ENCODE assay signal across 12 mouse cellular contexts in the genomic region with DNA sequence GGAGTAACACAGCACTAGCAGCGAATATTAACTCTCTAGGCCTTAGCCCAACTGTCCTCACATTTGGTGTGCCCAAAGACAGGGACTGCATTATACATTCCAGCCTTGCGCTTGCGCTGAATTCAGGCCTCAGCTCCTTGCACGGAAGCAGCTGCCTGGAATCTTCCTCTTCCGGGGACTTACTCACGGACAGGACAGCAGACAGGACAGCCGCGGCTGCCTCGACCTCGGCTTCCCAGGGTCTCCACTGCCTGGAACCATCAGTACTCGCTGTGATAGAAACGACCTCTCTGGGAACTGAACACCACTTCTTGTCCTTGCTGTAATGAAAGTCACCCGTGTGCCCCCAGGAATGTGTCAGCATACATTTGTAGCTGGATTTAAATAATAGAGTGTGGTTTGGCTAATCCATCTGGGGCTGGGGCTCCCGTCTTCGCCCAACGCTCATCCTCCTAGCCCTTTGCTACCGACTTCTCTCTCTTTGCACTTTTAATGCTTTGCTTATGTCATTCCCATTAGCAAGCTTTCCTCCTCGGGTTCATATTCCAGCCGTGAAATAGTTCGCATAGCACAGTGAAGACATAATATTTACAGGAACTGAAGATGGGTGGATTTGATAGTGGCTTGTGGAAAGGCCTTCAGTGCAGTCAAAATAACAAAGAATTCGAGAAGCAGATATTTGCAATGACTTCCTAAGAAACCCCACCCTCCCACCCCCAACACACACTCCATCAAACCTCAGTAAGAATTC. TPM values are rescaled to one million over a fixed set of nuclear protein-coding genes. Genes with fewer than 3 reads are reported as not detected.
A peak's percentile ranks its signal among the peaks of the same experiment; 100 is the strongest.
DNase-seq lines count a peak whose midpoint lies in the region; ATAC-seq and TF ChIP-seq lines count a peak whose summit lies in the region.
"Had no signal": no experiment of that assay in that cellular context is flagged by ENCODE, and none has a peak within 500 bp of the region (broad histone marks: within the 10 kb centered on the region; RNA-seq: fewer than 3 reads in every experiment).

No protein-coding gene starts in this region.

- no peak for ATAC-seq in hindbrain, embryonic 15.5 days (ENCODE audit: low FRiP score, low read depth)
- no peak for ATAC-seq in hindbrain, embryonic 13.5 days (ENCODE audit: low FRiP score)
- no peak for ATAC-seq in neural tube, embryonic 11.5 days (ENCODE audit: insufficient read depth, low FRiP score, low TSS enrichment)
- no peak for ATAC-seq in intestine, postnatal 0 days

- no peaks in the 10 kb centered on the region for H3K36me3 ChIP-seq in hindbrain, embryonic 15.5 days
- no peaks in the 10 kb centered on the region for H3K36me3 ChIP-seq in hindbrain, embryonic 13.5 days
- H3K36me3 ChIP-seq in neural tube, embryonic 11.5 days (ENCODE audit: control insufficient read depth, insufficient read depth, low read length), result no peaks in the 10 kb centered on the region
- H3K36me3 ChIP-seq in intestine, postnatal 0 days (ENCODE audit: control insufficient read depth, insufficient read depth), result no peaks in the 10 kb centered on the region
- H3K36me3 ChIP-seq: liver, embryonic 13.5 days had no signal

- H3K9me3 ChIP-seq in hindbrain, embryonic 15.5 days, result no peaks in the 10 kb centered on the region
- H3K9me3 ChIP-seq in hindbrain, embryonic 13.5 days, result no peaks in the 10 kb centered on the region
- no peaks in the 10 kb centered on the region for H3K9me3 ChIP-seq in neural tube, embryonic 11.5 days (ENCODE audit: control insufficient read depth, low read length)
- no peaks in the 10 kb centered on the region for H3K9me3 ChIP-seq in intestine, postnatal 0 days (ENCODE audit: control insufficient read depth)
- H3K9me3 ChIP-seq: liver, embryonic 13.5 days had no signal

- no peaks in the 10 kb centered on the region for H3K27me3 ChIP-seq in hindbrain, embryonic 15.5 days
- H3K27me3 ChIP-seq in hindbrain, embryonic 13.5 days, result no peaks in the 10 kb centered on the region; the same call in 1 of the 2 replicates
- H3K27me3 ChIP-seq in neural tube, embryonic 11.5 days (ENCODE audit: control insufficient read depth, insufficient read depth, low read length), result no peaks in the 10 kb centered on the region
- no peaks in the 10 kb centered on the region for H3K27me3 ChIP-seq in intestine, postnatal 0 days (replicated peaks; ENCODE audit: control insufficient read depth, insufficient read depth, low read length)

- H3K4me3 ChIP-seq in hindbrain, embryonic 15.5 days, result no peak overlapping the region
- H3K4me3 ChIP-seq in hindbrain, embryonic 13.5 days, result no peak overlapping the region
- H3K4me3 ChIP-seq in neural tube, embryonic 11.5 days (ENCODE audit: low read depth, low read length), result no peak overlapping the region
- no peak overlapping the region for H3K4me3 ChIP-seq in intestine, postnatal 0 days (ENCODE audit: low read depth, low read length)
- H3K4me3 ChIP-seq: liver, embryonic 13.5 days had no signal

- DNase-seq in neural tube, embryonic 11.5 days (ENCODE audit: low spot score), result peak; percentile 19
- no peak for DNase-seq in neural tube, embryonic 10.5 days (ENCODE audit: extremely low spot score, low spot score)
- DNase-seq in thymus, postnatal 0 days (ENCODE audit: low spot score), result no peak
- DNase-seq in thymus, postnatal 14 days, result no peak
- no peak for DNase-seq in thymus, postnatal 25 days
- DNase-seq: cerebellum, adult 11 months; liver, embryonic 13.5 days; right cerebral cortex, postnatal 14 days; thymus, adult 2 months had no signal

- WGBS in hindbrain, embryonic 15.5 days, result 53% methylated on average over 21 of the region's 21 CpGs
- WGBS in hindbrain, embryonic 13.5 days, result 56% methylated on average over 21 of the region's 21 CpGs
- 62% methylated on average over 21 of the region's 21 CpGs for WGBS in neural tube, embryonic 11.5 days
- WGBS in intestine, postnatal 0 days, result 51% methylated on average over 21 of the region's 21 CpGs

- H3K4me2 ChIP-seq in hindbrain, embryonic 15.5 days, result no peak overlapping the region; the same call in 1 of the 2 replicates
- no peak overlapping the region for H3K4me2 ChIP-seq in hindbrain, embryonic 13.5 days
- H3K4me2 ChIP-seq in neural tube, embryonic 11.5 days (ENCODE audit: low read depth), result no peak overlapping the region
- peak overlapping the region; percentile 35; the same call in 1 of the 2 replicates for H3K4me2 ChIP-seq in intestine, postnatal 0 days (replicated peaks; ENCODE audit: low read depth)
- H3K4me2 ChIP-seq: liver, embryonic 13.5 days had no signal

- no peak overlapping the region for H3K27ac ChIP-seq in hindbrain, embryonic 15.5 days (replicated peaks)
- no peak overlapping the region for H3K27ac ChIP-seq in hindbrain, embryonic 13.5 days
- H3K27ac ChIP-seq in neural tube, embryonic 11.5 days (ENCODE audit: low read depth, low read length), result no peak overlapping the region
- H3K27ac ChIP-seq in intestine, postnatal 0 days (ENCODE audit: low read depth, low read length), result peak overlapping the region; percentile 28; the same call in 1 of the 2 replicates
- H3K27ac ChIP-seq: liver, embryonic 13.5 days had no signal

- peak overlapping the region; percentile 3; the same call in 1 of the 2 replicates for H3K9ac ChIP-seq in hindbrain, embryonic 15.5 days
- no peak overlapping the region for H3K9ac ChIP-seq in hindbrain, embryonic 13.5 days
- H3K9ac ChIP-seq in neural tube, embryonic 11.5 days (ENCODE audit: low read length), result peak overlapping the region; percentile 8; the same call in 1 of the 2 replicates
- H3K9ac ChIP-seq in intestine, postnatal 0 days (ENCODE audit: low read depth, low read length), result no peak overlapping the region
- H3K9ac ChIP-seq: liver, embryonic 13.5 days had no signal

- peaks cover 8% of the 10 kb centered on the region; the same call in 1 of the 2 replicates for H3K4me1 ChIP-seq in hindbrain, embryonic 15.5 days (replicated peaks)
- H3K4me1 ChIP-seq in hindbrain, embryonic 13.5 days (replicated peaks), result peaks cover 5% of the 10 kb centered on the region; the same call in 1 of the 2 replicates
- H3K4me1 ChIP-seq in neural tube, embryonic 11.5 days (ENCODE audit: control insufficient read depth, insufficient read depth, low read length), result peaks cover 3% of the 10 kb centered on the region; the same call in 1 of the 2 replicates
- H3K4me1 ChIP-seq in intestine, postnatal 0 days (replicated peaks; ENCODE audit: control insufficient read depth, insufficient read depth, low read length), result 0 out of 2 replicates have a peak, but pooled peaks cover 4% of the 10 kb centered on the region
- H3K4me1 ChIP-seq: liver, embryonic 13.5 days had no signal

- TF ChIP-seq CTCF in intestine, postnatal 0 days (IDR thresholded peaks at IDR 0.05; ENCODE audit: low read depth), result no peak

RNA-seq across cellular contexts. Expression of gene Fos, which starts 11.6 kb away (rescaled TPM):
- 2.6 and 4.0 TPM in 2 replicates for polyA plus RNA-seq in hindbrain, embryonic 15.5 days (2015; fragmentation: Nextera tagmentation; extraction: Ambion mirVana)
- polyA plus RNA-seq in hindbrain, embryonic 13.5 days (2015; fragmentation: Nextera tagmentation; extraction: Ambion mirVana), result 1.9 and 2.5 TPM in 2 replicates
- 1.4 and 2.5 TPM in 2 replicates for polyA plus RNA-seq in neural tube, embryonic 11.5 days (2014; fragmentation: Nextera tagmentation; extraction: Ambion mirVana)
- 22.4 and 27.1 TPM in 2 replicates for polyA plus RNA-seq in intestine, postnatal 0 days (2015; fragmentation: Nextera tagmentation; extraction: Ambion mirVana)
- polyA plus RNA-seq in thymus, postnatal 0 days (2015; fragmentation: Nextera tagmentation; extraction: Ambion mirVana), result 3.9 and 4.9 TPM in 2 replicates

Comparison
In these comparisons a context has a peak if more than half of its experiments do, and no peak if none do; other contexts are left out.
1. H3K9ac ChIP-seq: peak in hindbrain, embryonic 15.5 days (single experiment) and neural tube, embryonic 11.5 days (single experiment); none in hindbrain, embryonic 13.5 days (single experiment) and intestine, postnatal 0 days (single experiment).